Mouse (Mus musculus) erythroblast, adult 5-6 weeks (primary cell): ENCODE results near the gene Trappc6a. TPM values are rescaled to one million over a fixed set of nuclear protein-coding genes. Genes with fewer than 3 reads are reported as not detected.

Source experiments
- ATAC-seq: replicated peaks from 2 replicates; pipeline ENCODE4 v1.8.0; 2016; ENCODE audit warnings: moderate number of reproducible peaks, mild to moderate bottlenecking, moderate TSS enrichment, inconsistent platforms; ENCODE audit not compliant: poor library complexity, low FRiP score, severe bottlenecking
- total RNA-seq, 2 experiments: library from RNA; stranded (forward) in 1 of 2; stranded (reverse) in 1 of 2; fragments of 150-400 nt in 1 of 2; fragments of 200-764, 138-1000 nt in 1 of 2; gene quantifications; 2 replicates each; pipeline versions ENCODE4 v1.2.3 to v1.2.4; 2015 to 2017; ENCODE audit warnings: low replicate concordance in 2 of 2

Trappc6a gene
- total RNA-seq, 2 experiments from 2014 or later: 2.7 to 17.9 TPM

- ATAC-seq: no peak
Observed at GRCm38 (mm10) chr7:19517652-19518365, 9.6 kb downstream of the Trappc6a start, which contains the start of gene Nkpd1. Nkpd1 (plus strand) TSS chr7:19517838.

- ATAC-seq: no peak
Observed at GRCm38 (mm10) chr7:19520032-19520431, 11.8 kb downstream of the Trappc6a start.

GRCm38 (mm10) chr7:19523017-19523756 lies 15.0 kb downstream of the Trappc6a start:
- ATAC-seq: no peak

GRCm38 (mm10) chr7:19523757-19524419 lies 15.7 kb downstream of the Trappc6a start:
- ATAC-seq: no peak

- no peak for ATAC-seq
Observed at GRCm38 (mm10) chr7:19524420-19525104, 16.4 kb downstream of the Trappc6a start.

- no peak for ATAC-seq
Observed at GRCm38 (mm10) chr7:19525105-19525481, 16.9 kb downstream of the Trappc6a start.

GRCm38 (mm10) chr7:19531077-19531476 lies 22.9 kb downstream of the Trappc6a start:
- ATAC-seq: no peak

- ATAC-seq: no peak
Observed at GRCm38 (mm10) chr7:19532240-19532639, 24.0 kb downstream of the Trappc6a start.

GRCm38 (mm10) chr7:19534676-19535075 lies 26.5 kb downstream of the Trappc6a start:
- ATAC-seq: no peak

- ATAC-seq: no peak
Observed at GRCm38 (mm10) chr7:19540771-19541566, 32.8 kb downstream of the Trappc6a start.

- no peak for ATAC-seq
Observed at GRCm38 (mm10) chr7:19541681-19542154, 33.5 kb downstream of the Trappc6a start.

GRCm38 (mm10) chr7:19542155-19542691 lies 34.0 kb downstream of the Trappc6a start:
- no peak for ATAC-seq

- ATAC-seq: no peak
Observed at GRCm38 (mm10) chr7:19543584-19543983, 35.4 kb downstream of the Trappc6a start.

GRCm38 (mm10) chr7:19546007-19546406 lies 37.8 kb downstream of the Trappc6a start:
- ATAC-seq: no peak

- ATAC-seq: no peak
Observed at GRCm38 (mm10) chr7:19547344-19547969, 39.3 kb downstream of the Trappc6a start.

GRCm38 (mm10) chr7:19549394-19549793 lies 41.2 kb downstream of the Trappc6a start:
- ATAC-seq: no peak

- ATAC-seq: no peak
Observed at GRCm38 (mm10) chr7:19551634-19552033, 43.4 kb downstream of the Trappc6a start.

- ATAC-seq: no peak
Observed at GRCm38 (mm10) chr7:19552443-19552842, 44.2 kb downstream of the Trappc6a start.
